Comparison of ENCODE assay signal across 13 mouse cellular contexts in genomic region chr9:45664326-45664725, GRCm38 (mm10).
DNase-seq lines count a peak whose midpoint lies in the region; ATAC-seq lines count a peak whose summit lies in the region.
"Had no signal": no experiment of that assay in that cellular context is flagged by ENCODE, and none has a peak within 500 bp of the region (broad histone marks: within the 10 kb centered on the region; RNA-seq: fewer than 3 reads in every experiment).

No protein-coding gene starts in this region.

- H3K9me3 ChIP-seq in forebrain, embryonic 12.5 days = no peaks in the 10 kb centered on the region
- no peaks in the 10 kb centered on the region for H3K9me3 ChIP-seq in limb, embryonic 10.5 days (replicated peaks)
- H3K9me3 ChIP-seq in neural tube, embryonic 13.5 days = no peaks in the 10 kb centered on the region
- H3K9me3 ChIP-seq in liver, embryonic 12.5 days (replicated peaks) = no peaks in the 10 kb centered on the region

- H3K9ac ChIP-seq in forebrain, embryonic 12.5 days = peak overlapping the region; percentile 27; the same call in 1 of the 2 replicates
- H3K9ac ChIP-seq in neural tube, embryonic 13.5 days = peak overlapping the region; percentile 55
- no peak overlapping the region for H3K9ac ChIP-seq in liver, embryonic 12.5 days

- H3K4me1 ChIP-seq in forebrain, embryonic 12.5 days = peaks cover 51% of the 10 kb centered on the region
- H3K4me1 ChIP-seq in limb, embryonic 10.5 days = peaks cover 23% of the 10 kb centered on the region
- H3K4me1 ChIP-seq in neural tube, embryonic 13.5 days (replicated peaks) = peaks cover 48% of the 10 kb centered on the region
- H3K4me1 ChIP-seq in liver, embryonic 12.5 days = no peaks in the 10 kb centered on the region

- no peaks in the 10 kb centered on the region for H3K27me3 ChIP-seq in forebrain, embryonic 12.5 days
- no peaks in the 10 kb centered on the region for H3K27me3 ChIP-seq in limb, embryonic 10.5 days (ENCODE audit: low read depth, poor library complexity, severe bottlenecking)
- H3K27me3 ChIP-seq in neural tube, embryonic 13.5 days = no peaks in the 10 kb centered on the region
- H3K27me3 ChIP-seq in liver, embryonic 12.5 days (replicated peaks) = peaks cover 6% of the 10 kb centered on the region; the same call in 1 of the 2 replicates
- H3K27me3 ChIP-seq: Patski had no signal

- ATAC-seq in forebrain, embryonic 12.5 days (ENCODE audit: low FRiP score) = no peak
- ATAC-seq in neural tube, embryonic 13.5 days (ENCODE audit: low read depth) = peak; percentile 6; the same call in 1 of the 2 replicates
- ATAC-seq in liver, embryonic 12.5 days = no peak
- ATAC-seq: Patski had no signal

- H3K4me3 ChIP-seq in forebrain, embryonic 12.5 days (replicated peaks) = no peak overlapping the region
- H3K4me3 ChIP-seq in limb, embryonic 10.5 days = no peak overlapping the region
- no peak overlapping the region for H3K4me3 ChIP-seq in neural tube, embryonic 13.5 days
- H3K4me3 ChIP-seq in liver, embryonic 12.5 days = no peak overlapping the region

- WGBS in forebrain, embryonic 12.5 days = 59% methylated on average over 6 of the region's 6 CpGs
- 82% methylated on average over 6 of the region's 6 CpGs for WGBS in limb, embryonic 10.5 days
- 66% methylated on average over 6 of the region's 6 CpGs for WGBS in neural tube, embryonic 13.5 days
- WGBS in liver, embryonic 12.5 days (ENCODE audit: insufficient replicate concordance) = 63% methylated on average over 6 of the region's 6 CpGs

- no peak overlapping the region for H3K4me2 ChIP-seq in forebrain, embryonic 12.5 days
- no peak overlapping the region for H3K4me2 ChIP-seq in neural tube, embryonic 13.5 days
- no peak overlapping the region for H3K4me2 ChIP-seq in liver, embryonic 12.5 days

- H3K36me3 ChIP-seq in forebrain, embryonic 12.5 days (replicated peaks) = no peaks in the 10 kb centered on the region
- H3K36me3 ChIP-seq in limb, embryonic 10.5 days = no peaks in the 10 kb centered on the region
- H3K36me3 ChIP-seq in neural tube, embryonic 13.5 days = no peaks in the 10 kb centered on the region
- no peaks in the 10 kb centered on the region for H3K36me3 ChIP-seq in liver, embryonic 12.5 days

- DNase-seq in heart, postnatal 4 days = peak; percentile 29
- DNase-seq in heart, postnatal 14 days = no peak
- no peak for DNase-seq in limb, embryonic 10.5 days (ENCODE audit: low spot score)
- no peak for DNase-seq in right cerebral cortex, postnatal 10 days (ENCODE audit: low spot score in 2 of 2)
- no peak for DNase-seq in heart, adult 8-10 months (ENCODE audit: low spot score)
- DNase-seq: adrenal gland, postnatal 25 days; cerebellum, adult 8-10 months; heart, adult 18-20 months; thymus, postnatal 36 days had no signal

- intact Hi-C loops in heart, postnatal 14 days (cut with DNase I) = no loop called here

- peak overlapping the region; percentile 98 for H3K27ac ChIP-seq in forebrain, embryonic 12.5 days
- H3K27ac ChIP-seq in limb, embryonic 10.5 days = peak overlapping the region; percentile 44; the same call in 1 of the 2 replicates
- peak overlapping the region; percentile 94 for H3K27ac ChIP-seq in neural tube, embryonic 13.5 days (replicated peaks)
- no peak overlapping the region for H3K27ac ChIP-seq in liver, embryonic 12.5 days
